In genomic region chr16:4722915-4723209, GRCm38 (mm10) we compare ENCODE assay signal across 12 mouse cellular contexts. TPM values are rescaled to one million over a fixed set of nuclear protein-coding genes. Genes with fewer than 3 reads are reported as not detected.
DNase-seq lines count a peak whose midpoint lies in the region; ATAC-seq and TF ChIP-seq lines count a peak whose summit lies in the region.
"Had no signal": no experiment of that assay in that cellular context is flagged by ENCODE, and none has a peak within 500 bp of the region (broad histone marks: within the 10 kb centered on the region; RNA-seq: fewer than 3 reads in every experiment).

No protein-coding gene starts in this region.

- WGBS in lung, embryonic 15.5 days, result 46% methylated on average over 3 of the region's 3 CpGs
- 33% methylated on average over 3 of the region's 3 CpGs for WGBS in lung, adult 2 months
- 17% methylated on average over 3 of the region's 3 CpGs for WGBS in bone marrow, adult 2 months
- WGBS in liver, embryonic 13.5 days (ENCODE audit: insufficient replicate concordance), result 29% methylated on average over 3 of the region's 3 CpGs
- WGBS in small intestine, adult 2 months, result 61% methylated on average over 3 of the region's 3 CpGs

- no peak overlapping the region for H3K4me3 ChIP-seq in lung, embryonic 15.5 days
- H3K4me3 ChIP-seq in lung, adult 2 months (replicated peaks; ENCODE audit: extremely low read depth, low read depth, low read length), result no peak overlapping the region
- no peak overlapping the region for H3K4me3 ChIP-seq in bone marrow, adult 2 months (replicated peaks; ENCODE audit: control insufficient read depth, low read depth, low read length)
- no peak overlapping the region for H3K4me3 ChIP-seq in liver, embryonic 13.5 days (replicated peaks)
- no peak overlapping the region for H3K4me3 ChIP-seq in small intestine, adult 2 months (ENCODE audit: low read depth, low read length)
- H3K4me3 ChIP-seq: embryonic facial prominence, embryonic 13.5 days had no signal

- peak overlapping the region; percentile 11; the same call in 1 of the 2 replicates for H3K27ac ChIP-seq in lung, embryonic 15.5 days
- H3K27ac ChIP-seq in bone marrow, adult 2 months (ENCODE audit: control insufficient read depth, insufficient read depth, low read depth, low read length, poor library complexity), result peak overlapping the region; percentile 92
- peak overlapping the region; percentile 42 for H3K27ac ChIP-seq in liver, embryonic 13.5 days
- peak overlapping the region; percentile 60; the same call in 1 of the 2 replicates for H3K27ac ChIP-seq in small intestine, adult 2 months (ENCODE audit: insufficient read depth, low read depth, low read length)
- H3K27ac ChIP-seq: embryonic facial prominence, embryonic 13.5 days had no signal

- H3K27me3 ChIP-seq in lung, embryonic 15.5 days, result no peaks in the 10 kb centered on the region
- no peaks in the 10 kb centered on the region for H3K27me3 ChIP-seq in liver, embryonic 13.5 days
- no peaks in the 10 kb centered on the region for H3K27me3 ChIP-seq in small intestine, adult 2 months (ENCODE audit: control insufficient read depth, insufficient read depth, low read length)
- H3K27me3 ChIP-seq: embryonic facial prominence, embryonic 13.5 days had no signal

- no peak overlapping the region for H3K9ac ChIP-seq in lung, embryonic 15.5 days
- H3K9ac ChIP-seq in liver, embryonic 13.5 days, result no peak overlapping the region
- H3K9ac ChIP-seq: embryonic facial prominence, embryonic 13.5 days had no signal

- DNase-seq in lung, adult 2 months, result no peak
- DNase-seq in liver, embryonic 13.5 days, result no peak
- DNase-seq in urinary bladder, postnatal 25 days (ENCODE audit: low spot score), result no peak
- DNase-seq: cerebellum, postnatal 10 days; gastrocnemius, postnatal 36 days; kidney, adult 11 months had no signal

- no peaks in the 10 kb centered on the region for H3K36me3 ChIP-seq in lung, embryonic 15.5 days
- H3K36me3 ChIP-seq in liver, embryonic 13.5 days, result no peaks in the 10 kb centered on the region
- H3K36me3 ChIP-seq in small intestine, adult 2 months (ENCODE audit: control insufficient read depth, insufficient read depth, low read length), result no peaks in the 10 kb centered on the region
- H3K36me3 ChIP-seq: embryonic facial prominence, embryonic 13.5 days had no signal

- no peaks in the 10 kb centered on the region for H3K9me3 ChIP-seq in lung, embryonic 15.5 days
- H3K9me3 ChIP-seq in liver, embryonic 13.5 days (replicated peaks), result no peaks in the 10 kb centered on the region
- H3K9me3 ChIP-seq: embryonic facial prominence, embryonic 13.5 days had no signal

- no peak for TF ChIP-seq POLR2A in lung, adult 2 months (IDR thresholded peaks at IDR 0.05; ENCODE audit: borderline replicate concordance, extremely low read depth, low read depth, low read length)
- TF ChIP-seq POLR2A in bone marrow, adult 2 months (IDR thresholded peaks at IDR 0.05; ENCODE audit: borderline replicate concordance, control insufficient read depth, low read depth, low read length), result no peak
- no peak for TF ChIP-seq POLR2A in small intestine, adult 2 months (IDR thresholded peaks at IDR 0.05; ENCODE audit: low read depth, low read length)

- no peak for ATAC-seq in lung, embryonic 15.5 days (ENCODE audit: borderline replicate concordance, extremely low read depth, low FRiP score, low TSS enrichment)
- no peak for ATAC-seq in liver, embryonic 13.5 days (ENCODE audit: low read depth)
- no peak for ATAC-seq in megakaryocyte-erythroid progenitor cell, adult 5-6 weeks (replicated peaks; ENCODE audit: low FRiP score, low TSS enrichment, poor library complexity, severe bottlenecking)
- ATAC-seq: forebrain, embryonic 16.5 days had no signal

- no peak overlapping the region for H3K4me2 ChIP-seq in lung, embryonic 15.5 days
- H3K4me2 ChIP-seq in liver, embryonic 13.5 days, result no peak overlapping the region
- H3K4me2 ChIP-seq: embryonic facial prominence, embryonic 13.5 days had no signal

- TF ChIP-seq CTCF in lung, adult 2 months (IDR thresholded peaks at IDR 0.05; ENCODE audit: insufficient read depth, low read length), result no peak
- no peak for TF ChIP-seq CTCF in bone marrow, adult 2 months (IDR thresholded peaks at IDR 0.05; ENCODE audit: control insufficient read depth, insufficient read depth, low read length)
- TF ChIP-seq CTCF in small intestine, adult 2 months (IDR thresholded peaks at IDR 0.05; ENCODE audit: extremely low read depth, insufficient read length, insufficient replicate concordance, low read depth, low read length), result no peak

- H3K4me1 ChIP-seq in lung, embryonic 15.5 days, result peaks cover 16% of the 10 kb centered on the region
- peaks cover 3% of the 10 kb centered on the region for H3K4me1 ChIP-seq in lung, adult 2 months (ENCODE audit: control insufficient read depth, insufficient read depth, low read length)
- H3K4me1 ChIP-seq in bone marrow, adult 2 months (ENCODE audit: control insufficient read depth, insufficient read depth, low read length), result peaks cover 8% of the 10 kb centered on the region
- peaks cover 51% of the 10 kb centered on the region for H3K4me1 ChIP-seq in liver, embryonic 13.5 days (replicated peaks)
- H3K4me1 ChIP-seq in small intestine, adult 2 months (ENCODE audit: control insufficient read depth, insufficient read depth, insufficient read length, low read length), result peaks cover 2% of the 10 kb centered on the region; the same call in 1 of the 2 replicates

RNA-seq across cellular contexts. Expression of gene Hmox2, which starts 3.3 kb away (rescaled TPM):
- polyA plus RNA-seq in lung, embryonic 15.5 days (2015; fragmentation: Nextera tagmentation; extraction: Ambion mirVana), result 106 and 113 TPM in 2 replicates
- polyA plus RNA-seq in lung, adult 2 months (2012; rRNA removed), result 21.3 and 32.1 TPM in 2 replicates
- polyA plus RNA-seq in bone marrow, adult 2 months (2011; ENCODE audit: insufficient read depth, insufficient read length, low replicate concordance, missing spikeins), result 11.3 and 31.1 TPM in 2 replicates
- 38.9 and 40.1 TPM in 2 replicates for polyA plus RNA-seq in liver, embryonic 13.5 days (2015; fragmentation: Nextera tagmentation; extraction: Ambion mirVana)
- 11.8 and 21.2 TPM in 2 replicates for polyA plus RNA-seq in small intestine, adult 2 months (2012; rRNA removed)
- total RNA-seq in megakaryocyte-erythroid progenitor cell, adult 5-6 weeks (2014; fragmentation: Nextera tagmentation), result 28.4 and 31.9 TPM in 2 replicates
- total RNA-seq in megakaryocyte-erythroid progenitor cell, adult 5-6 weeks (2017), result 43.8 and 49.9 TPM in 2 replicates

RNA-seq across cellular contexts. Expression of gene Nmral1, which starts 3.7 kb away (rescaled TPM):
- polyA plus RNA-seq in lung, embryonic 15.5 days (2015; fragmentation: Nextera tagmentation; extraction: Ambion mirVana), result 78.7 and 81.2 TPM in 2 replicates
- 4.4 and 5.2 TPM in 2 replicates for polyA plus RNA-seq in lung, adult 2 months (2012; rRNA removed)
- polyA plus RNA-seq in bone marrow, adult 2 months (2011; ENCODE audit: insufficient read depth, insufficient read length, low replicate concordance, missing spikeins), result 27.3 and 32.5 TPM in 2 replicates
- polyA plus RNA-seq in liver, embryonic 13.5 days (2015; fragmentation: Nextera tagmentation; extraction: Ambion mirVana), result 48.0 and 48.2 TPM in 2 replicates
- 2.2 and 5.6 TPM in 2 replicates for polyA plus RNA-seq in small intestine, adult 2 months (2012; rRNA removed)
- 72.1 and 80.1 TPM in 2 replicates for total RNA-seq in megakaryocyte-erythroid progenitor cell, adult 5-6 weeks (2014; fragmentation: Nextera tagmentation)
- 81.5 and 95.5 TPM in 2 replicates for total RNA-seq in megakaryocyte-erythroid progenitor cell, adult 5-6 weeks (2017)

RNA-seq across cellular contexts. Expression of gene Coro7, which starts 43.3 kb away (rescaled TPM):
- polyA plus RNA-seq in lung, embryonic 15.5 days (2015; fragmentation: Nextera tagmentation; extraction: Ambion mirVana), result 13.4 and 15.2 TPM in 2 replicates
- polyA plus RNA-seq in lung, adult 2 months (2012; rRNA removed), result 60.6 and 60.9 TPM in 2 replicates
- polyA plus RNA-seq in bone marrow, adult 2 months (2011; ENCODE audit: insufficient read depth, insufficient read length, low replicate concordance, missing spikeins), result 48.7 and 102 TPM in 2 replicates
- polyA plus RNA-seq in liver, embryonic 13.5 days (2015; fragmentation: Nextera tagmentation; extraction: Ambion mirVana), result 7.0 and 9.9 TPM in 2 replicates
- polyA plus RNA-seq in small intestine, adult 2 months (2012; rRNA removed), result 45.6 and 86.6 TPM in 2 replicates
- 48.2 and 78.5 TPM in 2 replicates for total RNA-seq in megakaryocyte-erythroid progenitor cell, adult 5-6 weeks (2014; fragmentation: Nextera tagmentation)
- 10.4 and 15.7 TPM in 2 replicates for total RNA-seq in megakaryocyte-erythroid progenitor cell, adult 5-6 weeks (2017)

Comparison
In these comparisons a context has a peak if more than half of its experiments do, and no peak if none do; other contexts are left out.
1. H3K27ac ChIP-seq: peak in every context shown above with its lines; median percentile 92 in bone marrow, adult 2 months; 60 in small intestine, adult 2 months; 42 in liver, embryonic 13.5 days; 11 in lung, embryonic 15.5 days.